Mouse (Mus musculus) kidney, adult 2 months (tissue): ENCODE data around the gene Spred2.

Experiments used
- CTCF ChIP-seq: fragments of 200-500 bp; conservative IDR thresholded peaks from 2 replicates; pipeline ENCODE4 v1.5.1; 2011; ENCODE audit warnings: low read depth, mild to moderate bottlenecking, control low read depth, low read length, moderate library complexity, mixed read lengths; ENCODE audit not compliant: insufficient read depth, insufficient read length
- POLR2A ChIP-seq: fragments of 200-500 bp; IDR thresholded peaks from one replicate; pipeline ENCODE4 v1.6.1; 2011; ENCODE audit warnings: low read depth, low read length, control low read depth

DNA sequence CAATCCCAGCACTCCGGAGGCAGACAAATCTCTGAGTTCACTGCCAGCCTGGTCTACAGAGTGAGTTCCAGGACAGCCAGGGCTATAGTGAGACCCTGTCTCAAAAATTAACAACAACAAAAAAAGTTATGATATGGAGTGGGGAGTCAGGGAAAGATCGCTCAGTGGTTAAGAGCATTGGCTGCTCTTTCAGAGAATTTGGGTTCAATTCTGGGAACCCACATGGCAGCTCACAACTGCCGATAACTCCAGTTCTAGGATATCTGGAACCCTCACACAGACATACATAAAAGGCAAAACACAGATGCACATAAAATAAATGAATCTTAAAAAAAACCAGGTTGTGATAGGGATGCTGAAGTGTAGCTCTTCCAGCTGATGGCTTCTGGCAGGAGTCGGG, 104.8 kb downstream of the Spred2 start:
- TF ChIP-seq CTCF (no peak), POLR2A (no peak)
